Mouse (Mus musculus) brain, embryonic 14.5 days (tissue): ENCODE data around the gene Rmi2. TPM values are rescaled to one million over a fixed set of nuclear protein-coding genes. Genes with fewer than 3 reads are reported as not detected.

Source experiments
- DNase-seq: peaks from one replicate; pipeline ENCODE4 v3.0.0-alpha.2; 2011; ENCODE audit warnings: low read depth
- CTCF ChIP-seq: fragments of 200-500 bp; IDR thresholded peaks from 2 replicates; pipeline ENCODE4 v1.5.1; 2012; ENCODE audit warnings: inconsistent platforms, mild to moderate bottlenecking, moderate library complexity, borderline replicate concordance; ENCODE audit not compliant: insufficient read depth, insufficient read length; ENCODE audit errors: extremely low read depth
- POLR2A ChIP-seq: fragments of 200-500 bp; IDR thresholded peaks from 2 replicates; pipeline ENCODE4 v1.6.1; 2012; ENCODE audit warnings: mild to moderate bottlenecking, inconsistent platforms, borderline replicate concordance; ENCODE audit not compliant: poor library complexity, insufficient read depth, insufficient read length, severe bottlenecking; ENCODE audit errors: extremely low read depth
- polyA plus RNA-seq: library from polyadenylated mRNA; depleted of rRNA; stranded (reverse); fragments of >200 nt; gene quantifications from 2 replicates; pipeline ENCODE4 v1.2.3, GENCODE M21; 2012; rRNA removed

Gene Rmi2
- polyA plus RNA-seq, 1 experiment = 2.3 TPM

GRCm38 (mm10) chr16:10910541-10910940 is 75.7 kb downstream of the Rmi2 start:
- DNase-seq = no peak
- TF ChIP-seq CTCF = no peak
- TF ChIP-seq POLR2A = no peak

- TF ChIP-seq CTCF (no peak), POLR2A (no peak)
- DNase-seq = no peak
Measured at GRCm38 (mm10) chr16:10911061-10911460, 76.2 kb downstream of the Rmi2 start.

- no peak for DNase-seq
- no peak for TF ChIP-seq POLR2A
- TF ChIP-seq CTCF = no peak
Measured at GRCm38 (mm10) chr16:10915066-10915465, 80.2 kb downstream of the Rmi2 start.

GRCm38 (mm10) chr16:10916271-10916670 is 81.4 kb downstream of the Rmi2 start:
- TF ChIP-seq POLR2A = no peak
- no peak for TF ChIP-seq CTCF
- no peak for DNase-seq

- TF ChIP-seq POLR2A (no peak), CTCF (no peak)
- no peak for DNase-seq
Measured at GRCm38 (mm10) chr16:10919856-10920255, 85.0 kb downstream of the Rmi2 start.

- DNase-seq = no peak
- no peak for TF ChIP-seq POLR2A
- TF ChIP-seq CTCF = no peak
Measured at GRCm38 (mm10) chr16:10923561-10923960, 88.7 kb downstream of the Rmi2 start.

- peak; percentile 65 for DNase-seq
- TF ChIP-seq CTCF = no peak
Measured at GRCm38 (mm10) chr16:10925591-10926180, 90.8 kb downstream of the Rmi2 start.

GRCm38 (mm10) chr16:10927026-10927425 is 92.2 kb downstream of the Rmi2 start:
- TF ChIP-seq POLR2A (no peak), CTCF (no peak)
- no peak for DNase-seq

GRCm38 (mm10) chr16:10933372-10933771 is 98.5 kb downstream of the Rmi2 start:
- peak; percentile 49 for DNase-seq
- TF ChIP-seq POLR2A = no peak
- TF ChIP-seq CTCF = no peak

GRCm38 (mm10) chr16:10934047-10934446 is 99.2 kb downstream of the Rmi2 start:
- DNase-seq = no peak
- TF ChIP-seq POLR2A = no peak
- TF ChIP-seq CTCF = no peak

GRCm38 (mm10) chr16:10936700-10937319 is 102.0 kb downstream of the Rmi2 start:
- DNase-seq = no peak
- TF ChIP-seq POLR2A (no peak), CTCF (no peak)

- TF ChIP-seq POLR2A (no peak), CTCF (no peak)
- no peak for DNase-seq
Measured at GRCm38 (mm10) chr16:10937497-10937896, 102.6 kb downstream of the Rmi2 start.

- no peak for DNase-seq
- no peak for TF ChIP-seq CTCF
- no peak for TF ChIP-seq POLR2A
Measured at GRCm38 (mm10) chr16:10939932-10940331, 105.1 kb downstream of the Rmi2 start.

GRCm38 (mm10) chr16:10940661-10941060 is 105.8 kb downstream of the Rmi2 start:
- DNase-seq = no peak
- no peak for TF ChIP-seq CTCF
- TF ChIP-seq POLR2A = no peak

Other genes starting within 250 kb of the Rmi2 start
- gene Socs1, start 49.5 kb upstream of the Rmi2 start, polyA plus RNA-seq = 1.9 and 2.2 TPM in 2 replicates
- gene Tnp2, start 46.4 kb upstream of the Rmi2 start, polyA plus RNA-seq = not detected in 2 replicates
- not detected in 2 replicates for gene Prm3, start 44.1 kb upstream of the Rmi2 start, polyA plus RNA-seq
- not detected in 2 replicates for gene Prm2, start 38.9 kb upstream of the Rmi2 start, polyA plus RNA-seq
- not detected in 2 replicates for gene Prm1, start 29.2 kb upstream of the Rmi2 start, polyA plus RNA-seq
- not detected in 2 replicates for gene Gm11172, start 22.1 kb upstream of the Rmi2 start, polyA plus RNA-seq
- 185 and 187 TPM in 2 replicates for gene Snn, start 225.9 kb downstream of the Rmi2 start, polyA plus RNA-seq
- gene Litaf, start 231.1 kb downstream of the Rmi2 start, polyA plus RNA-seq = 35.9 and 39.0 TPM in 2 replicates